Mouse (Mus musculus) heart, adult 8-10 months (tissue): ENCODE measurements around the gene Grm3. TPM values are rescaled to one million over a fixed set of nuclear protein-coding genes. Genes with fewer than 3 reads are reported as not detected.

Source experiments
- DNase-seq: peaks from one replicate; pipeline ENCODE4 v3.0.0; 2022; ENCODE audit warnings: low spot score
- total RNA-seq, 4 experiments: library from RNA; stranded (reverse); gene quantifications; 2 replicates each; pipeline ENCODE4 v1.2.4; 2022

Gene Grm3
- total RNA-seq, 4 experiments from 2014 or later: 0.09 TPM; not detected in 3

DNA sequence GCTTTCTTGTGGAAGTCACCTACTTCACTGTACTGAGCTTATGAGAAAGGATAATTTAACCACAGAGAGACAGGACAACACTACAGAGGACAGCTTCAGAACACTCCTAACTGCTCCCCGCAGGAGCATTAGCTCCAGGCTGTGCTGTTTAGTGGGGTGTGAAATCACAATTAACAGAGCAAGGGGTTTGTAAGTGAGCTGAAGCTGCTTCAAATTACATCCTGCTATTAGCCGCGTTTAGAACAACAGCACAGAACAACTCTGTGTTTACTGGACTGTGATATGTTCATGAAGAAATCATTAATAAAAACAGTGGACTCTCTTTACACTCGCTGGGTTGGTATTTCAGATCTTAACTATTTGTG lies 101.9 kb downstream of the Grm3 start:
- DNase-seq: no peak

DNA sequence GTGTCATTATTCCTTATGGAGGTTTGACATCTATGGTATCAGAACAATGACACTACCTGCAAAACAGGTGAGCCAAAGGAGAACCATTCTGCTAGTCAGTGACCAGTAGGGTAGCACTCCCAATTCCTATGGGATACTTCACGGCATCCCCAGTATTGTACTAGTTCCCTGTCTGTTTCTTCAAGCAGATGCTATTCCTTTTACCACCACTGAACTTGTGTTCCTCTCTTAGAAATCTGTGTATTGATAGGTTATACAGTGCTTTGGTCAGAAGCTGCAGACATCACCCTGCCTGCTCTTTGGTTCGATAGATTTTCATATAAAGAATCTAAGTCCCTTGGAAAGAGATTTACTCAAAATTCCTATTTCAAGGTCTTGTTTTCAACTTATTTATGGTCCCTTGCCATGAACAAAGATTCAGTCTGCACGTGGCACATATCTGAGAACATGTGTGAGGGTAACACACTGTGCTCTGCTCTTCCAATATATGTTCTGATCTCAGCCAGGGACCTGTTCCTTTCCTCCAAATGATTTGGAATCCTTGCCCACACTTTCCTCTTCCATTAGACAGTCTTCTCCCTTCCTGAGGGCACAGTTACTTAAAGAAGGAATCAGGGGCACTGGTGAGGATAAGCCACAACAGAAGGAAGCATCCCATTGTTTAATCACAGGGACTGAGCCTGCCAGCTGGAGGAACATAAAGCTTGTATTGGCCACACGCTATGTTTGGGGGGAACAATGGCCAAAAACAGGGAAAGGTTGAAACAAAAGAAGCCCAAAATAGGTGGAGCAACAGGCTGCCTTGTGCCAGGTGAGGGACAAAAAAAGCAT lies 102.5 kb downstream of the Grm3 start:
- no peak for DNase-seq

DNA sequence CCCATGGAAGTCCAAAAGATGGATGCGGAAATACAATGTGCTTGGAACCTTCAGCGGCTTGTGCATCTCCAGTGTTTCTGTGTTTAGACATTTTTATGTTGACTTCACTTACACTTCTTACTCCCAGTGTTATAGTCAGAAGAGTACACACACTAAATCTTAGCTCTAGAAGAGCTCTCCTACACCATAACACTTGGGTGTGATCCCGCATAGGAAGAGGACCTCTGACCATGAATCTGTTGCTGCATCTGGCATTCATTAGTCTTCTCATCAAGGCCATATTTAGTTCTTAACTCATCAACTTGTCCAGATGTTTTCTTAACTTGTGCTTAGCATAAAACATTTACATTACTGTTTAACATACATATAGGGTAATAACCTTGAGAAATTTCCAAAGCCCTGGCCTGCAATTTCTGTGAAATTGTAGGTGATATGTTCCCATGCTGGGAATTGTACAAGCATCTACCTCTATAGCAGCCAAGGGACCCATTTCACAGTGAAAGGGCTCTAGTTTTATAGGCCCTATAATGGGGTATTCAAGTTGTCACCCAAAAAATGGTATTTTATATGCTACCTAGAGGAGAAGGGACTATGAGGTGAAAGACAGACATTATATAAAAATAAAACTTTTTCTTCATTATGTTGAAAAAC lies 103.4 kb downstream of the Grm3 start:
- DNase-seq: no peak

DNA sequence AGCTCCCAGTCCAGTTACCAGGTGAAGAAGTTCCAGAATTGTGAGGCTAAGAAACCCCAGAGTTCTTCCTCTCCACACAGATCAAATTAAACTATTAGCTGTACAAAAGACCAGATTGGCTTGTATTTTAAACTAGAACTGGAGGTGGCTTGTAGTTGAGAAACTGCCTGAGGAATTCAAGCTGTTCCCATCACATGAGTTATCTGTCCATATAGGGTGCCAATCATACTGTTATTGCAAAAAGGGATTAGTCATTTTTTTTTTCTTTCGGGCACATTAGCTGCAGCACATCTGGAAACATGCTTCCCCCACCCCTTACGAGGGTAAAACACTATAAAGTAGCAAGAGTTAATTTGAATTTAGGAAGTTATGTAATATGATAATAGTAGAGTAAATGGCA lies 145.9 kb downstream of the Grm3 start:
- no peak for DNase-seq

DNA sequence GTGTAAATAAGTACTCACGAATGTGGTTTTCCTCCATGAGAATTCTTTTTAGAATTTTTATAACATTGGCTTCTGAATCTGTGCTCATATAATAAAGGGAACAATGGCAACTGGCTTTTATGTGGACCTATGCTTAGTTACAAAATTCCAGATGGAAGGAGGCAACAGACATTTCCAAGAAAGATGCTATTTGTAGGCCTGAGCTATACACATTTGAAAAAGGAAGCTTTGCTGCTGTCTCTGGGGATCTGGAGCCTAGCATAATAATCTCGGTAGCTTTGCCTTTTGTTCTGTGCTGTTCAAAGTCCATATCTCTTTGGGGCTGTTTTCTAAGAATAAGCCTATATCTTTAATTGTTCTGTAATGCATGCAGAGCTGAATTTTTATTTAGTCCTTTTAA lies 146.4 kb downstream of the Grm3 start:
- no peak for DNase-seq

DNA sequence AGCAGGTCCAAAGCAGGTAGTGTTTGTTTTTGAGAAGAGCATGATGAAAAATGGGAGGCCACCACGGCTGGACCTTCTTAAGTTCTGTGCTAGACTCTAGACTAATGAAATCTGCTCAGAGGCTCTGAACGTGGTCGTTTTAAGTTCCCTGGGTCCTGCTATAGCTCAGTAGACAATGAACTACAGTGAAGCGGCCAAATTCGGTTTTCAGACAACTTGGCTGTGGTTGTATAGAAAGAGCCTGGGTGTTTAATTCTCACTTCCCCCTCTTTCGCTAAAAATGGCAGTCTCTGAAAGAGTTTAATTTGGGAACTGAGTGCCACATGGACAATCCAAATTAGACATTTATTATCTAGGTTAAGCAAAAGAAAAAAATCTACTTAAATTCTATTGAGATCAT lies 154.0 kb downstream of the Grm3 start:
- DNase-seq: no peak

DNA sequence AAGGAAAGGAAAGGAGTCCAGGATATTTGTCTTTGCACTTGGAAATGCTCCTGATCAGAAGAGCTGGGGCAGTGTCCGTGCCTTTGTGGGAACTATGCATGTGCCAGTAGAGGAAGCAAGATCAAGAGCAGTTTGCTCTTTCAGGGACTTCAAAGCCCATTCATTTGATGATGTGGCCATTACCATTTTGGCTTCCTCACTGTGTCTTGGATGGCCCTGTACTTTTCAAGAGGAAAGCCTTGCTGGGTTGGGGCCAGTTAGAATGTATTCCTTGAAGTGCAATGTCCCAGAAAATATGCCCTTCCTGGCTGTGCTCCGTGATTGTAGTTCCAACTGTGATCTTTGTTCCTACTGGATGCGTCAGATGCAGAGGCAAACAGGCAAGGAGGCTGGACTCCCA lies 167.3 kb downstream of the Grm3 start:
- DNase-seq: no peak

DNA sequence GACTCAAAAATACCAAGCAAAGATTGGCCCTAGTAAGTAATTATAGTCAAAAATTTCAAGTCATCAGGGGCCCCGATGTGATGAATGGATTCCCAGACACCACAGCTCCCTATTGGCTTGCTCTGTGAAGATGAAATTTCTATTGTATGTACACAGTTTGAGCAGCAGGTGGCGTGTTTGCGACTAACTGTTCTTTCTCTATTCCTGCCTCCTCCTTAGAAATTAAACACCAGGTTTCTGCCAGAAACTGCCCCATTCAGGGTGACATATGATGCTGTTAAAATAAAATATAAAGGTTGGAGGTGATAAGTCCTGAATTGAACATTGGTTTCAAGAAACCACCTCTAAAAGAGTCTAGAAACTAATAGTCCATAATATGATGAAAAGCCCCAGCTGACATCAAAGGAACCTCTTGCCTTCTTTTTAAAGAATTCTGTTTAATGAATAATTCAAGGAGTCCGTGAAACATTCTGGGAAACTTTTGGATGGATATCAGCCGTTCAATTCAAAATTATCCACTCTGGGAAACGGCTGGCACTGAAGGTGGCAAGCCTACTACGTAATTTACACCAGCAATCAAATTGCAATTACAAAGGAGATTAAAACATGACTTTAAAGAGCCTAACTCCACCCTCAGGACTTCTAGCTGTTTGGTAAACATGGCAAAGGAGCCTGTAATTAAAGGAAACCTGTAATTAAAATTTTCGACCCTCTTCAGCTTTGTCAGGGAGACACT lies 184.0 kb downstream of the Grm3 start:
- no peak for DNase-seq

DNA sequence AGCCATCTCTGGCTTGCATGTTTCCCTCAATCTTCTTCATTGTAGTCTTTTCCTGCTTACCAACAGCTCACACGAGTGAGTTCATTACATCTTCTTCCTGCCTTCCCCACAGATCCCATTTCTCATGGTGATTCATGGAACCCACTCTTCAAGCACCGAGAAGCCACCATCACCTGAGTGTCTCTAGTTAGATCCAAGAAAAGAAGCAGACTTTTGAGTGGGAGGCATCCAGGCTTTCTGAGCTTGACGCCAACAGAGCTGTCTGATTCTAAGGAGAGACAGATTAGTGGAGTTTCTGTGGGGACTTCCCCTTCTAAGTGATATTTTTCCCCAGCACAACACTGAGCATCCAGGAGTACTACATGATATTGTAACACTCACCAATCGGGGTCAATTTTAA lies 199.5 kb downstream of the Grm3 start:
- no peak for DNase-seq

DNA sequence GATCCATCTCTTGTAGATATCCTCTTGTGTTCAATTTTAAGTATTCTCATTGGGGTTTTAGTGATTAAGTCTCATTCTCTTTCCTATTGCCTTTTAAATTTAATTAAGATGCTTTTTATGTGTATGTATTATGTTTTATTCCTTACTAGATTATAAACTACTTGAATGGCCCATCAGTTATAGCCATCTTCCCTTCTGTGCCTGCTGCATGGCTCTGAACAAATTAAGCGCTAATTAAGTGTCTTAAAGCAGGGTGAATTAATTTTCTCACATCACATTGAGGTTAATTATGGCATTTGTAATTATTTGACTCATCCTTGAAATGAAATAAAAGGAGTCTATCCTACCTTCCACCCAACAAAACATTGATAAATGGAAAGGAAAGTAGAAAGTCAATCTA lies 213.9 kb downstream of the Grm3 start:
- no peak for DNase-seq

DNA sequence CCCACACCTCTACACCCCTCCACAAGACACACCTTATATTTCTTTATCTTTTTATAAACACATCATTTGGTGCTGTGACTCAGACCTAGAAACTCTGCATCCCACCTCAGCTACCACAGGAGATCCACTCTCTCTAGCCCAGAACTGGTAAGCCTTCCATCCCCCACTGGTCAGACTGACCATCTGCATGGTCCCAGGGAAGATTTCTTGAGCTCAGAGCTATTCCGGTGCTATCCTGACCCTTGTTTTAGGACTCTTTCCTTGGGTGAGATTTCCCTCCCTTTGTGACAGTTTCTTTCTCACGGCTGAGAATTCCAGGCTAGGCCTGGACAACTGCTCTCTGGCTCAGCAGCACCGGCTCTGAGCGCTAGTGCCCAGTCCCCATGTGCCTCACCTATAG lies 227.7 kb downstream of the Grm3 start:
- no peak for DNase-seq

DNA sequence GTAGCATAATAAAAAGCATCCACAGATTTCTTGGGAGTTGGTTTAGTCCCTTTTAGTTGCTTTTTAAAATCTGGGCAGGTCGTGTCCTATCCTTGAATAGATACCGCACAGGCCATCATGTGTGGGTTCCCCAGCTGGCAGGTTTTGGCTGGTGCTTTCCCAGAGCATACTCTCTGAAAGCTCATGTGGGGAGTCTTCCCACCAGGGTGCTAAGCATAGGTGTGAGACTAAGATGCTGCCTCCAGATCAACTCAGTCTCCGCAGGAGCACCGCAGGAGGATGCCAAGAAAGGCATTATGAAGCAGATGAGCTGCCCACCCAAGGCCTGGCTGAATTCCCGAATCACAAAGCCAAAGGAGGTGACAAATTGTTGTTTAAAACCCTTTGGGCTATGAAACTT lies 229.5 kb downstream of the Grm3 start:
- DNase-seq: no peak

DNA sequence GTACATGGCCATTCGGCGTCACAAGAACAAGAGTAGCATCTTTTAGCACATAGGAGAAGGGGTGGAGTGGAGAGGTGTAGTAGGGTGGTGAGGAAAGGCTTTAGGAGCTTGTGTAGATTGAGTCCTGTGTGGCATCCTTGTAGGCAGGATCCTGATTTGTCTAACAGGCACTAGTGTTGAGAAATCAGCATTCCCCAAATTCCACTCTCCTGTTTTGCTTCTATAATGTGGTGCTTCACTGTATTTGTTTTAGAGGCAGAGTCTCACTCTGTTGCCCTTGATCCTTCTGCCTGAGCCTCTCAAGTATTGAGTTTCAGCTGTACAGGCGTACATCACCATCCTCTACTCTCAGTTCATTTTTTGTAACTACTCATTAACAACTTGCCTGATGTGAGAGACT lies 247.4 kb downstream of the Grm3 start:
- DNase-seq: no peak

DNA sequence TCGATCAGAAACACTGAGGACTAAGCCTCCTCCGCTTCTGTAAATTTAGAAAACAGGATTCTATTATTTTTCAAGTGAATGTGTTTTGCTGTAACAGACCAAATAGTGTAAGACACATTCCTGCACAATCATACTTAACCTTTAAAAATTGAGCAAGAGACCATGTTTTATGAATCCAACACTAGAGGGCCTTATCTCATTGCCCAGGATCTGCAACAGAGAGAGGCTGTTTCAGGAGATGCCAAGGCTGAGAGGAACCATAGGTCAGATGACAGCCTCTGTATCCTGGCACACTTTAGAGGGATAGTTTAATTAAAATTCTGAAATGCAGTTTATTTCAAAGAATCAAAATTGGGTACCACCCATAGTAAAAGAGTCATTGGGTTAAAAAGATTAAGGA lies 271.7 kb downstream of the Grm3 start:
- no peak for DNase-seq

DNA sequence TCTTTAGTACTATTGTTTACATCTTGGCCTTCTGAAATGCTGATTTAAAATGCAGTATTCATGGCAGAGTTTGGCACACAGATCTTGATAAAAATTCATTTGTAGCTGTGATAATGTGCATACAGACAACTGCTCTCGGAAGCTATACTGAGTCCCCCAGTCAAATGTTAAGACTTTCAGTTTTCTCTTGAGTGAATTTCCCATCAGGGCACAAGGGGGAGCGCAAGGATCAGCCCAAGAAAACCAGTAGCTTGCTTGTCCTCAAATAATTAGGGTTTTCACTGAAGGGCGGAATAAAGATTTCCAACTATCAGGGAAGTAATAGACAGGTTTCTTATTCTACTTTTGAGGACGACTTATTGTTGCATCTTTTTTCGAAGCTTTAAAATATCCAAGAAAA lies 275.4 kb downstream of the Grm3 start:
- no peak for DNase-seq

DNA sequence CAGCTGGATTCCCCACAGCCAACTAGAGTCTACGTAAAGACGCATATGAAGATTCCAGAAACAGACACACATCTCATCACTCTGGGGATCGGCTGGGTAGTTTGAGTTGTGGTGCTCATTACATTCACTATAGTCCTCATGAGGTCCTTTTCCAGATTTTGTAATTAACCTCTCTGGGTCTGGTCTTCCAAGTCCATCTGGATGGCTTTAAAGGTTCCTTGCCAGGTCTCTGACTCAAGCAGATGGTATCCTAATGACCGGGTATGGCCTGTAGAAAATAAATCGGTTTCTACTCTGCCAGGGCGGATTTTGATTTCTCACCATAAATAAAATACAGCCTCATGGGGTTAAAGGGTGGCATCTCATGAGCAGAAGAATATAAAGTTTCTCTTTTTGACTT lies 276.0 kb downstream of the Grm3 start:
- DNase-seq: no peak

DNA sequence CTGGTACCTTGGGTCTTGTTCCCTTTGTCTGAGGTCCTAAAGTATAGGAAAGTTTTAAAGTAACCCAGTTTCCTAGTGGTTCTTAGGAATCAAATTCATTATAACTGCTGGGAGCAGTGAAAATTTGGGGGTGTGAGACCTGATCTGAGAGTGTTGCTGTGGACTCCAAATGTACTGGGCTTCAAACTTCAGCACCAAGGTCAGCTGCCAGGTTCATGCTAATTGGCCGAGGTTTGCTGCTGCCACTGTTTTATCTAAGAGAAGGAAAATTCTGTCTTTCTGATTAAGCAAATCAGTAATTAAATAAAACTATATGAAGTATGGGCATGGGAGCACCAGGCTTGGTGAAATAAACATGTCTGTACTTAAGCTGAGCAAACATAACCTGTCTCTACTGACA lies 278.8 kb downstream of the Grm3 start:
- DNase-seq: no peak
